Mouse (Mus musculus) monocyte, adult 59 days (primary cell): ENCODE results near the gene Il22ra2. TPM values are rescaled to one million over a fixed set of nuclear protein-coding genes. Genes with fewer than 3 reads are reported as not detected.

ENCODE experiments used
- total RNA-seq, 2 experiments: library from RNA; stranded (reverse); gene quantifications; one replicate each; pipeline ENCODE4 v1.2.4; 2023

Il22ra2 gene
- under 1 TPM in 1 of 2 experiments, not detected in 1; 0.33 TPM for total RNA-seq

DNA sequence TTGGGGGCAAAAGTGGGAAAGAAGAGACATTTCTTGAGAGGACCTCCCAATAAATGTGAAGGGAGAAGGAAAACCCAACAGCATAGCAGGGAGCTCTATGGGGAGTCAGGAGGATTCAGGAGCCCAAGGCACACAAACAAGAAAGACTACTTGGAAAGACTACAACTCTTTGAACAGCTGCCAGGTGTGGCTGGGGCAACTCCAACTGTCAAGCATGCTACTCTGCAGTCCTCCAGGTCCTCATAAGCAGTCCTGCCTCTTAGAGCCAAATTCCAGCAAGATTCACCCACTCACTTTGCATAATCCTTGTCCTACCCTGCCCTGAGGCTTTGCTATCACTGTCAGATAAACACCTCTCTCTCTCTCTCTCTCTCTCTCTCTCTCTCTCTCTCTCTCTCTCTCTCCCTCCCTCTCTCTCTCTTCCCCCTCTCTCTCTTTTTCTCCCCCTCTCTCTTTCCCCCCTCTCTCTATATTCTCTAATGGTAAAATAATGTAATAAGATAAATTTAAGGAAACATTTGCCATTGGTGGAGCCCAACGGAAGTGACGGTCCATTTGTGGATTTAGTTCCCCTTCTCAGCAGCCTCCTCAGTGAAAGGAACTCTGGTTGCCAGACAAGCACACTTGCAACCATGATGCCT is at the start of gene Il22ra2:
Gene Il22ra2, plus strand, starts transcription at position 591 of the 641 bp plus-strand sequence.

DNA sequence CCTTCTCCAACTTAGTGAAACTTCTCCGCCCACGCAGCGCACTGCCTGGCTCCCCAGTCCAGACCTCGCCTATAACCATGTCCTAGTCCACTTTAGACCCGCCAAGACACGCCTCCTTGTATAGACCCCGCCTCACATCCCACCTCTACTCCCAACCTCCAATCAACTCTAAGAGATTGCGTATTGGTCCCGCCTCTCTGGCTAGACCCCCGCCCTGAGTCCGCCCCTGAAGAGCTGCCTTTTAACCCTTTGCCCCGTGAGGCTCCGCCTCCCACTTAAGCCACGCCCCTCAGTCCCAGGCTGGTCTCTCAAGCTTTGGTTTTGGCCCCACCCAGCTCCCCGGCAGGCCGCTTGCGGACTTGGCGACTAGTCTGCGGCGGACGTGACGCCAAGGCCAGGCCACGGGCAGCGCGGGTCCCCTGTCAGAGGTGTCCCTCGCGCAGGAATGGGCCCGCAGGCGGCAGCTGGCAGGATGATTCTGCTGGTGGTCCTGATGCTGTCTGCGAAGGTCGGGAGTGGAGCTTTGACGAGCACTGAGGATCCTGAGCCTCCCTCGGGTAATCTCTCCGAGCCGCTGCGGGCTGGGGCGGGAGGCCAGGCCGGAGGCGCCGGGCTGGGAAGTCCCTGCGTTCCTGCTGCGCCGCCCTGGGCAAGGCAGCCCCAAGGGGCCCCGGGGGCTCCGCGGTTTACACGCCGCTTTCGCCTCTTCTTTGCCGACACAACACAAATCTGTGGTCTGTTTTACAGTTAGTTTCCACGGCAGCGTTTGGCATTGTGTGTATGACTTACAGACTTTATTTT is 30.0 kb upstream of the Il22ra2 start, which contains the start of gene Ifngr1:
Gene Ifngr1, plus strand, starts transcription at position 309 of the 801 bp plus-strand sequence.

Other genes starting within 250 kb of the Il22ra2 start
- 100 to 1,000 TPM; 594 to 635 TPM for gene Ifngr1, start 30.0 kb upstream of the Il22ra2 start, total RNA-seq
- not detected for gene Il20ra, start 90.6 kb downstream of the Il22ra2 start, total RNA-seq
- not detected for gene Slc35d3, start 229.5 kb downstream of the Il22ra2 start, total RNA-seq